In the genomic region with DNA sequence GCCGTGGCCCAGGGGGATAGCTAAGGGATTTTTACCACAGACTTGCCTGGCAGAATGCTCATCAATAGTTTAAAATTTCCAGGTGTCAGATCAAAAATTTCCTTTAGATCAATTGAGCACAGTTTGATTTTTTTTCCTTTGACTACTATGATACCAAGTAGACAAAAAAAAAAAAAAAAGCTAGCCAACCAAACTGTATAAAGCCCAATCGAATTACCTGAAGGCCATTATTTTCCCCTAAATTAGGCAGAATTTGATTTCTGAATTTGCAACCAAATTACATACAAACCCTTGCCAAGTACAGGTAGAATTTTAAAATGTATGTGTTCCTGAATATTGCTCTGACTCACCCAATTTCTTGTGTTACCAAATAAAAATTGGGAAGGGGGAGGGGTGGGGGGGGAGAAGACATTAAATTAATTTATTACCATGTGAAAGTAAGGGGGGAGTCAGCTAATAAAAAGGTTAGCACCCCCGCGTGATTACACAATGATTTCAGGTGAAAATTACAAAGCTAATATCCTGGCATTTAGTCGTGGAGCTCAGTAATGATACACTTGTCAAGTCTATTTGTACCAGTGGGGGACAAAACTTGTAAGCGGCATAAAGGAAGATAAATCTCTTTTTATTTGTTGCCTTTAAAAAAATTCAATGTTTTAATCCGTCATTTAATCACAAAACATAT, we compare ENCODE assay signal across 9 mouse cellular contexts.
DNase-seq lines count a peak whose midpoint lies in the region; ATAC-seq and TF ChIP-seq lines count a peak whose summit lies in the region.
"Had no signal": no experiment of that assay in that cellular context is flagged by ENCODE, and none has a peak within 500 bp of the region (broad histone marks: within the 10 kb centered on the region; RNA-seq: fewer than 3 reads in every experiment).

No protein-coding gene starts in this region.

- H3K27me3 ChIP-seq in heart, adult 2 months (ENCODE audit: control insufficient read depth, insufficient read depth, low read length): no peaks in the 10 kb centered on the region
- peaks cover 41% of the 10 kb centered on the region for H3K27me3 ChIP-seq in midbrain, embryonic 15.5 days (replicated peaks)
- peaks cover 100% of the 10 kb centered on the region for H3K27me3 ChIP-seq in midbrain, embryonic 10.5 days (ENCODE audit: low read depth, poor library complexity, severe bottlenecking)
- no peaks in the 10 kb centered on the region for H3K27me3 ChIP-seq in forebrain, embryonic 16.5 days (replicated peaks; ENCODE audit: control insufficient read depth, insufficient read depth, low read length)
- H3K27me3 ChIP-seq in stomach, embryonic 15.5 days (replicated peaks): 0 out of 2 replicates have a peak, but pooled peaks cover 3% of the 10 kb centered on the region
- H3K27me3 ChIP-seq: limb, embryonic 15.5 days had no signal

- no peaks in the 10 kb centered on the region for H3K9me3 ChIP-seq in midbrain, embryonic 15.5 days
- no peaks in the 10 kb centered on the region for H3K9me3 ChIP-seq in midbrain, embryonic 10.5 days (replicated peaks)
- H3K9me3 ChIP-seq in forebrain, embryonic 16.5 days (ENCODE audit: control insufficient read depth, low read length): no peaks in the 10 kb centered on the region
- no peaks in the 10 kb centered on the region for H3K9me3 ChIP-seq in stomach, embryonic 15.5 days
- H3K9me3 ChIP-seq: limb, embryonic 15.5 days had no signal

- no peak for ATAC-seq in midbrain, embryonic 15.5 days (replicated peaks)
- no peak for ATAC-seq in forebrain, embryonic 16.5 days
- no peak for ATAC-seq in stomach, embryonic 15.5 days (ENCODE audit: insufficient read depth, low FRiP score, low read depth)

- peaks cover 12% of the 10 kb centered on the region for H3K36me3 ChIP-seq in heart, adult 2 months (ENCODE audit: control insufficient read depth, insufficient read depth, low read length)
- no peaks in the 10 kb centered on the region for H3K36me3 ChIP-seq in midbrain, embryonic 15.5 days (replicated peaks)
- no peaks in the 10 kb centered on the region for H3K36me3 ChIP-seq in midbrain, embryonic 10.5 days
- H3K36me3 ChIP-seq in forebrain, embryonic 16.5 days (ENCODE audit: control insufficient read depth, insufficient read depth): no peaks in the 10 kb centered on the region
- H3K36me3 ChIP-seq in stomach, embryonic 15.5 days: no peaks in the 10 kb centered on the region
- H3K36me3 ChIP-seq: limb, embryonic 15.5 days had no signal

- peak overlapping the region; percentile 93 for H3K4me3 ChIP-seq in heart, adult 2 months
- H3K4me3 ChIP-seq in midbrain, embryonic 15.5 days: no peak overlapping the region
- no peak overlapping the region for H3K4me3 ChIP-seq in midbrain, embryonic 10.5 days
- peak overlapping the region; percentile 13 for H3K4me3 ChIP-seq in forebrain, embryonic 16.5 days (replicated peaks; ENCODE audit: low read length)
- no peak overlapping the region for H3K4me3 ChIP-seq in stomach, embryonic 15.5 days (replicated peaks)
- H3K4me3 ChIP-seq: limb, embryonic 15.5 days had no signal

- TF ChIP-seq CTCF in heart, adult 2 months (IDR thresholded peaks at IDR 0.05): no peak

- H3K79me2 ChIP-seq in heart, adult 2 months (replicated peaks; ENCODE audit: control insufficient read depth, insufficient read depth, low read length): peaks cover 7% of the 10 kb centered on the region

- whole genome bisulfite sequencing in heart, adult 2 months: 64% methylated on average over 7 of the region's 7 CpGs
- WGBS in midbrain, embryonic 15.5 days: 73% methylated on average over 7 of the region's 7 CpGs
- 80% methylated on average over 7 of the region's 7 CpGs for WGBS in midbrain, embryonic 10.5 days
- 70% methylated on average over 7 of the region's 7 CpGs for WGBS in forebrain, embryonic 16.5 days
- 81% methylated on average over 7 of the region's 7 CpGs for WGBS in stomach, embryonic 15.5 days

- peak overlapping the region; percentile 31 for H3K4me2 ChIP-seq in midbrain, embryonic 15.5 days
- peak overlapping the region; percentile 52 for H3K4me2 ChIP-seq in forebrain, embryonic 16.5 days (ENCODE audit: low read length)
- peak overlapping the region; percentile 26; the same call in 1 of the 2 replicates for H3K4me2 ChIP-seq in stomach, embryonic 15.5 days
- H3K4me2 ChIP-seq: limb, embryonic 15.5 days had no signal

- H3K9ac ChIP-seq in heart, adult 2 months (ENCODE audit: low read depth, low read length): peak overlapping the region; percentile 57; the same call in 1 of the 2 replicates
- H3K9ac ChIP-seq in midbrain, embryonic 15.5 days: no peak overlapping the region
- peak overlapping the region; percentile 51 for H3K9ac ChIP-seq in forebrain, embryonic 16.5 days (replicated peaks; ENCODE audit: low read depth, low read length)
- no peak overlapping the region for H3K9ac ChIP-seq in stomach, embryonic 15.5 days

- no peak for TF ChIP-seq EP300 in heart, adult 2 months (IDR thresholded peaks at IDR 0.05; ENCODE audit: insufficient read depth, low read depth, low read length)

- H3K27ac ChIP-seq in heart, adult 2 months: peak overlapping the region; percentile 100
- H3K27ac ChIP-seq in midbrain, embryonic 15.5 days: peak overlapping the region; percentile 67; the same call in 1 of the 2 replicates
- no peak overlapping the region for H3K27ac ChIP-seq in midbrain, embryonic 10.5 days (replicated peaks)
- peak overlapping the region; percentile 67 for H3K27ac ChIP-seq in forebrain, embryonic 16.5 days (ENCODE audit: low read length)
- H3K27ac ChIP-seq in stomach, embryonic 15.5 days: no peak overlapping the region

- no peak for DNase-seq in heart, adult 2 months
- no peak for DNase-seq in heart, postnatal 14 days
- DNase-seq in midbrain, embryonic 10.5 days (ENCODE audit: low spot score): no peak
- no peak for DNase-seq in kidney, postnatal 10 days
- DNase-seq in layer of hippocampus, adult 18-20 months (ENCODE audit: low spot score in 2 of 2): no peak

- intact Hi-C loops in heart, adult 2 months (cut with DNase I): loop anchor here (1.0 kb wide), 1 partner anchor 11 kb away; no protein-coding TSS in a partner anchor
- intact Hi-C loops in heart, postnatal 14 days (cut with DNase I): no loop called here

- TF ChIP-seq POLR2A in heart, adult 2 months (IDR thresholded peaks at IDR 0.05; ENCODE audit: insufficient read depth, low read depth, low read length): no peak

- peaks cover 13% of the 10 kb centered on the region for H3K4me1 ChIP-seq in heart, adult 2 months (ENCODE audit: control insufficient read depth, insufficient read depth, low read length)
- peaks cover 31% of the 10 kb centered on the region for H3K4me1 ChIP-seq in midbrain, embryonic 15.5 days
- peaks cover 19% of the 10 kb centered on the region for H3K4me1 ChIP-seq in midbrain, embryonic 10.5 days
- peaks cover 30% of the 10 kb centered on the region for H3K4me1 ChIP-seq in forebrain, embryonic 16.5 days (replicated peaks; ENCODE audit: control insufficient read depth, insufficient read depth, low read length)
- peaks cover 10% of the 10 kb centered on the region for H3K4me1 ChIP-seq in stomach, embryonic 15.5 days

Comparison
In these comparisons a context has a peak if more than half of its experiments do, and no peak if none do; other contexts are left out.
1. H3K27ac ChIP-seq: peak in heart, adult 2 months (single experiment), midbrain, embryonic 15.5 days (single experiment) and forebrain, embryonic 16.5 days (single experiment); none in midbrain, embryonic 10.5 days (single experiment) and stomach, embryonic 15.5 days (single experiment).
2. H3K4me3 ChIP-seq: peak in heart, adult 2 months (single experiment) and forebrain, embryonic 16.5 days (single experiment); none in midbrain, embryonic 15.5 days (single experiment), midbrain, embryonic 10.5 days (single experiment) and stomach, embryonic 15.5 days (single experiment).
3. H3K9ac ChIP-seq: peak in heart, adult 2 months (single experiment) and forebrain, embryonic 16.5 days (single experiment); none in midbrain, embryonic 15.5 days (single experiment) and stomach, embryonic 15.5 days (single experiment).
4. Peak in every context shown above with its lines, with median percentiles within 50 percentile points of each other: H3K4me2 ChIP-seq.